Mouse (Mus musculus) small intestine, adult 2 months (tissue): ENCODE data around the gene Btrc. TPM values are rescaled to one million over a fixed set of nuclear protein-coding genes. Genes with fewer than 3 reads are reported as not detected.
A peak's percentile ranks its signal among the peaks of the same experiment; 100 is the strongest.
"Not testable (repeated sequence)": the region's sequence is repeated elsewhere in the genome, so short reads cannot be mapped to it uniquely, and the experiment has no call there.

ENCODE experiments used
- H3K27ac ChIP-seq: fragments of 200-500 bp; 2 replicates; pipeline ENCODE4 v1.5.1; 2012; ENCODE audit warnings: low read depth, low read length, control low read depth, inconsistent platforms; ENCODE audit not compliant: insufficient read depth
- H3K27me3 ChIP-seq: fragments of 200-500 bp; 2 replicates; pipeline ENCODE4 v1.6.1; 2012; ENCODE audit warnings: mild to moderate bottlenecking, moderate library complexity, low read length, inconsistent platforms; ENCODE audit not compliant: control insufficient read depth, insufficient read depth
- H3K36me3 ChIP-seq: fragments of 200-500 bp; 2 replicates; pipeline ENCODE4 v1.6.1; 2012; ENCODE audit warnings: mild to moderate bottlenecking, low read length, control low read depth, inconsistent platforms; ENCODE audit not compliant: control insufficient read depth, insufficient read depth
- H3K4me1 ChIP-seq: fragments of 200-500 bp; 2 replicates; pipeline ENCODE4 v1.6.1; 2012; ENCODE audit warnings: low read length, inconsistent platforms, mixed read lengths; ENCODE audit not compliant: control insufficient read depth, insufficient read depth, insufficient read length
- H3K4me3 ChIP-seq: fragments of 200-500 bp; 2 replicates; pipeline ENCODE4 v1.5.1; 2012; ENCODE audit warnings: low read depth, mild to moderate bottlenecking, control low read depth, inconsistent platforms, low read length, moderate library complexity
- CTCF ChIP-seq: fragments of 200-500 bp; IDR thresholded peaks from 2 replicates; pipeline ENCODE4 v1.5.1; 2012; ENCODE audit warnings: low read depth, mild to moderate bottlenecking, control low read depth, inconsistent platforms, low read length, moderate library complexity, mixed read lengths; ENCODE audit not compliant: insufficient replicate concordance, insufficient read length; ENCODE audit errors: extremely low read depth
- POLR2A ChIP-seq: fragments of 200-500 bp; IDR thresholded peaks from 2 replicates; pipeline ENCODE4 v1.6.1; 2012; ENCODE audit warnings: low read depth, mild to moderate bottlenecking, control low read depth, inconsistent platforms, low read length, moderate library complexity
- WGBS: fragments of 180-500 bp; shearing (Covaris S2); methylation state at CpG from one replicate; pipeline ENCODE4 v1.1.7; 2018; 5-methylcytosine and 5-hydroxymethylcytosine counted together
- polyA plus RNA-seq: library from polyadenylated mRNA; depleted of rRNA; stranded (reverse); fragments of >200 nt; gene quantifications from 2 replicates; pipeline ENCODE4 v1.2.3, GENCODE M21; 2012

Gene Btrc
- polyA plus RNA-seq, 1 experiment, result 4.2 TPM

GRCm38 (mm10) chr19:45343941-45344340, 19.6 kb upstream of the Btrc start:
- Histone ChIP-seq H3K4me1 (no peaks in the 10 kb centered on the region), H3K27ac (no peak overlapping the region)

GRCm38 (mm10) chr19:45348188-45348587, 15.3 kb upstream of the Btrc start:
- TF ChIP-seq CTCF, result no peak
- no peak for TF ChIP-seq POLR2A

More at GRCm38 (mm10) chr19:45343941-45344340, 19.6 kb upstream of the Btrc start:
- Histone ChIP-seq H3K4me3 (no peak overlapping the region), H3K27me3 (no peaks in the 10 kb centered on the region), H3K36me3 (no peaks in the 10 kb centered on the region)
- no peak for TF ChIP-seq POLR2A
- no peak for TF ChIP-seq CTCF
- 72% methylated on average over 5 of the region's 5 CpGs for WGBS

DNA sequence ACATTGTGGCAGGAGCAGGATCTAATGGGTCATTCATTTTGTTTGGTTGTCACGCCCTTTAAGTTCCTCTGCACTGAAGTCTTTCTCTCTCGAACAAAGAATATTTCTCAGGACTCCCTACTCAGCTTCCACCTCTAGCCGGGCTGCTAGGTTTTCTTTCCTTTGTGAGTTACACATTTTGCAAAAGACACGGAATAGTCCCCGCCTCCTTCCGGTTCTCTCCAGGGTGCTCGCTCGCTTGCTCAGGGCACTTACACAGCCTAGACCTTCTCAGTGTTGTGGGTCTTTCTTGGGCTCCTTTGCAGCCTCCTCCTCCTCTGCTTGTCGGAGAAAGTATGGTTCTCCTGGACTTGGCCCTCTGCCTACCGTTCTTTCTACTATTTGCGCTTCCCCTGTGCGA, 13.1 kb upstream of the Btrc start:
- Histone ChIP-seq H3K4me1 (no peaks in the 10 kb centered on the region), H3K36me3 (no peaks in the 10 kb centered on the region), H3K4me3 (no peak overlapping the region), H3K27ac (no peak overlapping the region), H3K27me3 (no peaks in the 10 kb centered on the region; the same call in 1 of the 2 replicates)
- no peak for TF ChIP-seq CTCF
- TF ChIP-seq POLR2A, result no peak
- 57% methylated on average over 12 of the region's 12 CpGs for WGBS

More at GRCm38 (mm10) chr19:45348188-45348587, 15.3 kb upstream of the Btrc start:
- H3K36me3 ChIP-seq, result no peaks in the 10 kb centered on the region
- H3K4me1 ChIP-seq, result no peaks in the 10 kb centered on the region
- H3K4me3 ChIP-seq, result no peak overlapping the region
- no peak overlapping the region for H3K27ac ChIP-seq
- no peaks in the 10 kb centered on the region; the same call in 1 of the 2 replicates for H3K27me3 ChIP-seq
- WGBS, result 19% methylated on average over 4 of the region's 4 CpGs

- not testable (repeated sequence) for H3K27me3 ChIP-seq, H3K36me3 ChIP-seq, H3K4me3 ChIP-seq, H3K27ac ChIP-seq, H3K4me1 ChIP-seq
- WGBS, result 92% methylated on average over 7 of the region's 7 CpGs
Measured at GRCm38 (mm10) chr19:45352706-45353105, 10.8 kb upstream of the Btrc start.

DNA sequence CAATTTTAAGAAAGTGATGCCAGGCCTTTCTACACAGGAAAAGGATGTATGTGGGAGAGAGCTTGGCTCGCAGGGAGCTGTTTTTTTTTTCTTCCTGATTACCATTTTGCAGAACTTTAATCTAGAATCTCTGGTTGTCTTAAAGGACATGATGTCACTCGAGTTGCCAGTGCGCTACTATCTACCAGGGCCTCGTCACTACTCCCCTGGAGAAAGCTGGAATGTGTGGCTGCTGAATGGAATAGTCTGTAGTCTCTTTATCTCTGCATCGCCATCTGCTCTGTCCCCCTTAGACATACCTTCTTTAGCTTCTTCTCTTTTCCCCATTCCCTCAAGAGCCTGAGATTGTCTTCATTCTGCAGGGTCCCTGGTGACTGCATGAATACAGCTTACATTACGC, 7.9 kb upstream of the Btrc start:
- no peak overlapping the region for H3K27ac ChIP-seq
- no peaks in the 10 kb centered on the region for H3K36me3 ChIP-seq
- H3K27me3 ChIP-seq, result no peaks in the 10 kb centered on the region; the same call in 1 of the 2 replicates
- no peaks in the 10 kb centered on the region for H3K4me1 ChIP-seq
- 74% methylated on average over 6 of the region's 6 CpGs for WGBS
- TF ChIP-seq POLR2A (no peak), CTCF (no peak)
- no peak overlapping the region for H3K4me3 ChIP-seq

GRCm38 (mm10) chr19:45356868-45357267, 6.7 kb upstream of the Btrc start:
- not testable (repeated sequence) for H3K4me3 ChIP-seq, H3K4me1 ChIP-seq, H3K27ac ChIP-seq, H3K27me3 ChIP-seq, H3K36me3 ChIP-seq
- WGBS, result 34% methylated on average over 6 of the region's 6 CpGs

GRCm38 (mm10) chr19:45360486-45360885, 3.0 kb upstream of the Btrc start:
- no peaks in the 10 kb centered on the region for H3K36me3 ChIP-seq
- no peak for TF ChIP-seq CTCF
- TF ChIP-seq POLR2A, result no peak
- H3K27me3 ChIP-seq, result no peaks in the 10 kb centered on the region
- H3K27ac ChIP-seq, result no peak overlapping the region
- H3K4me3 ChIP-seq, result no peak overlapping the region
- peaks cover 3% of the 10 kb centered on the region; the same call in 1 of the 2 replicates for H3K4me1 ChIP-seq

GRCm38 (mm10) chr19:45363933-45364391, 428 bp downstream of the Btrc start:
- no peak overlapping the region for H3K27ac ChIP-seq
- H3K36me3 ChIP-seq, result no peaks in the 10 kb centered on the region
- H3K27me3 ChIP-seq, result no peaks in the 10 kb centered on the region
- WGBS, result under 1% methylated on average over 20 of the region's 20 CpGs
- peaks cover 3% of the 10 kb centered on the region; the same call in 1 of the 2 replicates for H3K4me1 ChIP-seq
- H3K4me3 ChIP-seq, result peak overlapping the region; percentile 89
- TF ChIP-seq CTCF, result no peak
- TF ChIP-seq POLR2A, result no peak
